Mouse (Mus musculus) lung, postnatal 0 days (tissue): Measurements from ENCODE around the gene Sh2d3c. TPM values are rescaled to one million over a fixed set of nuclear protein-coding genes. Genes with fewer than 3 reads are reported as not detected.

Source experiments
- ATAC-seq: fragments of 200-750 bp; cut with Nextera tagmentation; 2 replicates; pipeline ENCODE4 v1.8.0; 2017; ENCODE audit warnings: moderate library complexity
- DNase-seq: peaks from one replicate; pipeline ENCODE4 v3.0.0-alpha.2; 2016; ENCODE audit warnings: low spot score
- H3K27ac ChIP-seq: fragments of 300-500 bp; sonication (generic); 2 replicates; pipeline ENCODE4 v1.5.1; 2014; ENCODE audit warnings: antibody characterized with exemption, mild to moderate bottlenecking, low read length, mixed read lengths
- H3K27me3 ChIP-seq: fragments of 300-500 bp; sonication (generic); replicated peaks from 2 replicates; pipeline ENCODE4 v1.6.1; 2014; ENCODE audit warnings: low read length, mixed read lengths; ENCODE audit not compliant: insufficient read depth
- H3K36me3 ChIP-seq: fragments of 300-500 bp; sonication (generic); 2 replicates; pipeline ENCODE4 v1.6.1; 2014; ENCODE audit warnings: low read length, mixed read lengths; ENCODE audit not compliant: insufficient read depth
- H3K4me1 ChIP-seq: fragments of 300-500 bp; sonication (generic); 2 replicates; pipeline ENCODE4 v1.6.1; 2014; ENCODE audit warnings: antibody characterized with exemption, low read depth, low read length, mixed read lengths; ENCODE audit not compliant: insufficient read depth
- H3K4me2 ChIP-seq: fragments of 300-500 bp; sonication (generic); replicated peaks from 2 replicates; pipeline ENCODE4 v1.6.1; 2014; ENCODE audit warnings: low read depth, mild to moderate bottlenecking, low read length, moderate library complexity, mixed read lengths
- H3K4me3 ChIP-seq: fragments of 300-500 bp; sonication (generic); 2 replicates; pipeline ENCODE4 v1.5.1; 2014; ENCODE audit warnings: low read depth, low read length
- H3K9ac ChIP-seq: fragments of 300-500 bp; sonication (generic); replicated peaks from 2 replicates; pipeline ENCODE4 v1.6.1; 2014; ENCODE audit warnings: low read depth, mild to moderate bottlenecking
- H3K9me3 ChIP-seq: fragments of 300-500 bp; sonication (generic); 2 replicates; pipeline ENCODE4 v1.6.1; 2016; ENCODE audit warnings: low read length, mixed read lengths
- CTCF ChIP-seq: IDR thresholded peaks from 2 replicates; pipeline ENCODE4 v1.5.1; 2016; ENCODE audit warnings: antibody characterized with exemption, mild to moderate bottlenecking
- EP300 ChIP-seq: IDR thresholded peaks from 2 replicates; pipeline ENCODE4 v1.6.1; 2016; ENCODE audit warnings: antibody characterized with exemption, mild to moderate bottlenecking, control low read depth
- WGBS: fragments of 180-500 bp; shearing (Covaris S2); extraction: QIAGEN DNeasy Blood & Tissue Kit; methylation state at CpG from one replicate; pipeline ENCODE4 v1.1.7; 2014; 5-methylcytosine and 5-hydroxymethylcytosine counted together
- polyA plus RNA-seq: library from polyadenylated mRNA; unstranded; fragments of >200 nt; fragmentation: Nextera tagmentation; extraction: Ambion mirVana; gene quantifications from 2 replicates; pipeline ENCODE4 v1.2.1, GENCODE M21; 2015

Sh2d3c gene
- polyA plus RNA-seq, 1 experiment from 2014 or later = 53.5 TPM

DNA sequence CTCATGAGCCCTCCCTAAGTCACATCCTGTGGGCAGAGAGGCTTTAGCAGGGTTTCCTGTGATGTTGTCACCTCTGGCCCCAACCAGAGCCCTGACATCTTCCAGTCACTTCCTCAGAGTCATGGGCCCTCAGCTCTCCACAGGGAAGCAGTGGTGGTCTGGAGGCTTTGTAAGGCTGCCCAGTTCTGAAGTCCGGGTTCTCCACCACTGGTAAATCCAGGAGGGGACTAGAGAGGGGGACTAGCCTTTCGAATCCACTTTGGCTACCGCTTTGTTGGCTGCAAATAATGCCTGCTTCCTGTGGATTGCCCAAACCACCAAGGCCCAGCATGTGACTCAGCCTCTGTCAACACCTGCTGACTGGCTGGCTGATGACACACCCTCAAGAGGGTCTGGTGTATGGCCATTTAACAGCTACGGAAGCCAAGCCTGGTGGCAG is 5.8 kb upstream of the Sh2d3c start:
- no peak overlapping the region for H3K9ac ChIP-seq
- peak; percentile 27; the same call in 1 of the 2 replicates for TF ChIP-seq CTCF
- peak; percentile 44; the same call in 1 of the 2 replicates for TF ChIP-seq EP300
- no peaks in the 10 kb centered on the region for H3K27me3 ChIP-seq
- DNase-seq (peak; percentile 90), ATAC-seq (peak; percentile 10; the same call in 1 of the 2 replicates)
- peaks cover 17% of the 10 kb centered on the region; the same call in 1 of the 2 replicates for H3K4me1 ChIP-seq
- no peaks in the 10 kb centered on the region for H3K9me3 ChIP-seq
- peaks cover 2% of the 10 kb centered on the region; the same call in 1 of the 2 replicates for H3K36me3 ChIP-seq
- H3K4me2 ChIP-seq = no peak overlapping the region
- H3K27ac ChIP-seq = peak overlapping the region; percentile 96
- no peak overlapping the region for H3K4me3 ChIP-seq
- WGBS = 29% methylated on average over 4 of the region's 4 CpGs

GRCm38 (mm10) chr2:32718761-32719160 is 2.1 kb upstream of the Sh2d3c start:
- H3K4me2 ChIP-seq = no peak overlapping the region

DNA sequence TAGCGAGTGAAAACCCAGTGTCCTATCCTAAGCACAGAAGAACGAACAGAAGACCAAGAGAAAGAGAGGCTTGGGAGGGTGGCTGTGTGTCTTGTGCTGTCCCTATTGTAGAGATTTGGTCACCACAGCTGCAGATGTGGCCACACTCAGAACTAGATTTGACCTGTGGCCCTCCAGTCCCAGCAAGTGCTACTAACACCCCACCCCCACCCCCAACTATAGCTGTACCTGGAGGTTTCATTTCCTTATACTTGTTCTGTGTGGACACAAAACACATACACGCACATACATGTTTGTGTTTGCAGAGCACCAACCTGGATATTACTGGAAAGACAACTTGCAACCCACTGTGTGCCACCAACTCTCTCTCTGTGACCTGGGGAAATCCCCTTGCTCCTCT is 802 bp upstream of the Sh2d3c start:
- no peak overlapping the region for H3K27ac ChIP-seq
- no peak for TF ChIP-seq EP300
- no peak for TF ChIP-seq CTCF
- no peak overlapping the region for H3K9ac ChIP-seq
- DNase-seq (no peak), ATAC-seq (no peak)
- 76% methylated on average over 3 of the region's 3 CpGs for WGBS
- H3K4me1 ChIP-seq = 0 out of 2 replicates have a peak, but pooled peaks cover under 1% of the 10 kb centered on the region
- no peaks in the 10 kb centered on the region for H3K36me3 ChIP-seq
- H3K4me3 ChIP-seq = no peak overlapping the region
- H3K4me2 ChIP-seq = no peak overlapping the region
- H3K9me3 ChIP-seq = no peaks in the 10 kb centered on the region
- no peaks in the 10 kb centered on the region for H3K27me3 ChIP-seq

More at GRCm38 (mm10) chr2:32718761-32719160, 2.1 kb upstream of the Sh2d3c start:
- Histone ChIP-seq H3K36me3 (no peaks in the 10 kb centered on the region), H3K27me3 (no peaks in the 10 kb centered on the region), H3K27ac (no peak overlapping the region), H3K9ac (no peak overlapping the region), H3K9me3 (no peaks in the 10 kb centered on the region), H3K4me3 (no peak overlapping the region), H3K4me1 (peaks cover 11% of the 10 kb centered on the region; the same call in 1 of the 2 replicates)
- no peak for TF ChIP-seq EP300
- 36% methylated on average over 9 of the region's 9 CpGs for WGBS
- no peak for DNase-seq
- no peak for ATAC-seq

GRCm38 (mm10) chr2:32722046-32722445 is 1.2 kb downstream of the Sh2d3c start:
- no peak for ATAC-seq
- no peak for DNase-seq
- Histone ChIP-seq H3K4me2 (peak overlapping the region; percentile 14; the same call in 1 of the 2 replicates), H3K36me3 (no peaks in the 10 kb centered on the region), H3K9me3 (no peaks in the 10 kb centered on the region), H3K4me1 (0 out of 2 replicates have a peak, but pooled peaks cover 2% of the 10 kb centered on the region), H3K27me3 (no peaks in the 10 kb centered on the region), H3K4me3 (no peak overlapping the region), H3K9ac (no peak overlapping the region), H3K27ac (no peak overlapping the region)
- TF ChIP-seq EP300 = no peak
- no peak for TF ChIP-seq CTCF
- 57% methylated on average over 6 of the region's 6 CpGs for WGBS

DNA sequence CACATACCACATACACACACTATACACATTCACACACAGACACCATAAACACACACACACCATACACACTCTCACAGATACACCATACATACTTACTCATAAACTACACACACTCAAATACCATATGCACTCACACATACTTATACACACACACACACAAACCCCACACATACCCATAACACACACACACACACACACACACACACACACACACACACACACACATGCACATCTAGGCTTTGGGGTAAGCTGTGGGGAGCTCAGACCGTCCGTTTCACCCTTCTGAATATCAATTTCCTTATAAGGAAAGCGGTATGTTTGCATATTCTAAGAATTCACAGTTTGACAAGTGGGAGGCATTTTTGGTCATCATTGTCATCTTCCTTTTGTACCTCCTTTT is 1.7 kb downstream of the Sh2d3c start:
- Histone ChIP-seq H3K36me3 (no peaks in the 10 kb centered on the region), H3K27ac (no peak overlapping the region), H3K4me2 (peak overlapping the region; percentile 14; the same call in 1 of the 2 replicates), H3K4me3 (no peak overlapping the region), H3K27me3 (no peaks in the 10 kb centered on the region), H3K9me3 (no peaks in the 10 kb centered on the region), H3K9ac (no peak overlapping the region), H3K4me1 (0 out of 2 replicates have a peak, but pooled peaks cover 4% of the 10 kb centered on the region)
- DNase-seq = no peak
- 34% methylated on average over 3 of the region's 3 CpGs for WGBS
- TF ChIP-seq EP300 (no peak), CTCF (no peak)
- ATAC-seq = no peak

GRCm38 (mm10) chr2:32724149-32724548 is 3.3 kb downstream of the Sh2d3c start:
- Histone ChIP-seq H3K4me1 (0 out of 2 replicates have a peak, but pooled peaks cover 4% of the 10 kb centered on the region), H3K4me3 (no peak overlapping the region), H3K27ac (no peak overlapping the region), H3K9me3 (no peaks in the 10 kb centered on the region), H3K9ac (no peak overlapping the region), H3K27me3 (no peaks in the 10 kb centered on the region), H3K36me3 (no peaks in the 10 kb centered on the region), H3K4me2 (no peak overlapping the region)
- TF ChIP-seq CTCF (no peak), EP300 (no peak)
- DNase-seq (no peak), ATAC-seq (no peak)
- 80% methylated on average over 4 of the region's 4 CpGs for WGBS
